Mouse (Mus musculus): ENCODE results near the gene Hint1. TPM values are rescaled to one million over a fixed set of nuclear protein-coding genes. Genes with fewer than 3 reads are reported as not detected.
"Not testable (repeated sequence)": the region's sequence is repeated elsewhere in the genome, so short reads cannot be mapped to it uniquely, and the experiment has no call there.

Hint1 gene
- polyA plus RNA-seq, 1 experiment from 2014 or later = 231 TPM

DNA sequence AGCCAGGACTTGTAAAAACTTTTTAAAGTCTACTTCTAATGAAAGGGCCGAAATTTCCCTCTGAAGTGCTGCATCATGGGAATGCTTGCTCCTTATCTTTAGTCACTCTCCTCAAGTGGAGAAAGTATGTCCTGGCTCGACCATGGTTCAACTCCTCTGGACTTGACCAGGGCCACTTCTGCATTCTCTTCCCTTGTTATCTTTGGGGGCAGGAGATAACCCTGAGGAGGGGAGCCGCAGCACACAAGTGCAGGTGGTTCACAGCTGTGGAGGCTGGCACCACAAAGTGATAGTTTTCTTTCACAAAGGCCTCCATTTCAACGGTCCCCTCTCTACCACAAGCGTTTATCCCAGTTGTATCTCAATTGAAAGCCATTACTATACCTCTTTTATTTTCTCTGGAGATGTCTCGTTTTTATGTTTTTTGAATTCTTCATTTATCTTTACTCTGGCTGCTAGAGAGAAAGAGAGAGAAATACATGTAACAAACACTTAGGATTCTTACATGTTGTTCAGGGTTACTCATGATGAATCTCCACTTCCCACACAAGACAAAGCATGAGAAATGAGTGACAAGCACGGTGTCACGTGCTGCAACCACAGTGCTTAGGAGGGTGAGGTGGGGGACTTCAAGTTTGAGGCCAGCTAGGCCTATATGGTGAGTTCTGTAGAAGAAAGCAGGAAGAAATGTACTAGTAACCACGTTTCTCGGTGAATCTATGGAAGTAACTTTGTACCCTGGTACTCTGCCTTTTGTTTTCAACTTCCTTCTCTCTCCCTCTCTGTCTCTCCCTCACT is 16.0 kb upstream of the Hint1 start:
- WGBS (ENCODE audit: missing documents) = 56% methylated on average over 10 of the region's 10 CpGs
- Histone ChIP-seq H3K36me3 (ENCODE audit: inconsistent target) (no peaks in the 10 kb centered on the region), H3K27ac (no peak overlapping the region), H3K79me2 (ENCODE audit: inconsistent target) (no peaks in the 10 kb centered on the region), H3K4me3 (ENCODE audit: inconsistent target) (no peak overlapping the region)

DNA sequence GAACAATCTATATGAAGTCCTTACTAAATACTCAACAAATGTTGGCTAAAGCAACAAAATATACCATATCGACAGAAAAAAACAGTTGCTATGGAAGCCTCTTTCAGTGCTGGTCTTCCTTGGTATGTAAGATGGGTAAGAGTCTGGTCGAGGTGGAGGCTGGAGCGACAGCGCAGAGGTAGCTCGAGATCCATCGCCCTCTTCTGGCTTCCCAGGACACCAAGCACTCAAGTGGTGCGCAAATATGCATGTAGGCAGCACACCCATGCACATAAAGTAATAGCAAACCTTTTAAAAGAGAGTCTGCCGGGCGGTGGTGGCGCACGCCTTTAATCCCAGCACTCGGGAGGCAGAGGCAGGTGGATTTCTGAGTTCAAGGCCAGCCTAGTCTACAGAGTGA is 14.5 kb upstream of the Hint1 start:
- H3K79me2 ChIP-seq (ENCODE audit: inconsistent target) = no peaks in the 10 kb centered on the region
- no peak overlapping the region for H3K4me3 ChIP-seq (ENCODE audit: inconsistent target)
- H3K36me3 ChIP-seq (ENCODE audit: inconsistent target) = no peaks in the 10 kb centered on the region
- 100% methylated on average over 10 of the region's 12 CpGs for WGBS (ENCODE audit: missing documents)
- no peak overlapping the region for H3K27ac ChIP-seq

DNA sequence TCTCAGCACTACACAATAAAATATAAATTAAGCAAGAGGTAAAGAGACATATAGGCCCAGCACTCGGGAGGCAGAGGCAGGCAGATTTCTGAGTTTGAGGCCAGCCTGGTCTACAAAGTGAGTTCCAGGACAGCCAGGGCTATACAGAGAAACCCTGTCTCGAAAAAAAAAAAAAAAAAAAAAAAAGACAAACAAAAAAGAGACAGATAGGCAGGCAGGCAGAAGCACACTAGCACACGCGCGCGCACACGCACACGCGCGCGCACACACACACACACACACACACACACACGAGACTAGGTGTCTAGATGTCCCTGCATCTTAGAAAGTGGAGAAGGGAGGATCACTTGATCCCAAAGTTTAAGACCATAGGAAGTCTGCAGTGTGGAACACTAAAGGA is 7.3 kb upstream of the Hint1 start:
- not testable (repeated sequence) for H3K79me2 ChIP-seq (ENCODE audit: inconsistent target); H3K27ac ChIP-seq; H3K36me3 ChIP-seq (ENCODE audit: inconsistent target); H3K4me3 ChIP-seq (ENCODE audit: inconsistent target)
- 86% methylated on average over 7 of the region's 12 CpGs for WGBS (ENCODE audit: missing documents)

DNA sequence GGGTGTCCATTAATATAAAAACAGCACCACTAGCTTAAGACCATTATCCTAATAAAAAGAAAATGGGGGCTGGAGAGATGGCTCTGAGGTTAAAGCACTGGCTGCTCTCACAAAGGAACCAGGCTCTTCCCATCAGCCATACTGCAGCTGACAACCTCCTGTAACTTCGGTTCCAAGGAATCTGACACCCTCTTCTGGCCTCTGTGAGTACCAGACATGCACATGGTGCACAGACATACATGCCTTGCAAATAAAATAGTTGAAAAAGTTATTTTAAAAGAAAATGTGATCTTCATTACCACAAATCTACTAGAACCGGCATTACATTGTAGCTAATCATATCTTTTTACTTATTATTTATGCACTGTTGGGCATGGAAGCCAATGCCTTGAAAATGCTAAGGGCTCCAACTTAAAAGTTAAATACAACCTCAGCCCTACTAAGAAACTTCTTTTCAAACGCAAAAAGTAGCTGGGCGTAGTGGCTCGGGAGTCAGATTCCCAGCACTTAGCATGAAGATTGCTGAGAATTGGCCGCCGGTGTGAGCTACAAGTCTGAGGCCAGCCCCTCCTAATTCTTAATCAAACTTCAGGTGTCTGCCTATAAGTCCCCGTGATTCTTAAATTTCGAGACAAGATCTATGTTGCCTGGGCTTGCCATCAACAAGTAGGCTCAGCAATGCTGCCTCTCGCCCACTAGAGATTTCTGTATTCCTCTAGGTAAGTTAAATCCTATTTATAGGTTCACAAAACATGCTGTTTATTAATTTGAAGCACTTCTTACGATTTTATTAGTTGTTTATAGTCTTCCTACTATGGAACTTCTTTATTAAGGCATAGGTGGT is 6.6 kb upstream of the Hint1 start:
- Histone ChIP-seq H3K79me2 (ENCODE audit: inconsistent target) (no peaks in the 10 kb centered on the region), H3K36me3 (ENCODE audit: inconsistent target) (no peaks in the 10 kb centered on the region), H3K27ac (peak overlapping the region; percentile 54; the same call in 1 of the 2 replicates), H3K4me3 (ENCODE audit: inconsistent target) (peak overlapping the region; percentile 68)
- WGBS (ENCODE audit: missing documents) = 18% methylated on average over 11 of the region's 11 CpGs

DNA sequence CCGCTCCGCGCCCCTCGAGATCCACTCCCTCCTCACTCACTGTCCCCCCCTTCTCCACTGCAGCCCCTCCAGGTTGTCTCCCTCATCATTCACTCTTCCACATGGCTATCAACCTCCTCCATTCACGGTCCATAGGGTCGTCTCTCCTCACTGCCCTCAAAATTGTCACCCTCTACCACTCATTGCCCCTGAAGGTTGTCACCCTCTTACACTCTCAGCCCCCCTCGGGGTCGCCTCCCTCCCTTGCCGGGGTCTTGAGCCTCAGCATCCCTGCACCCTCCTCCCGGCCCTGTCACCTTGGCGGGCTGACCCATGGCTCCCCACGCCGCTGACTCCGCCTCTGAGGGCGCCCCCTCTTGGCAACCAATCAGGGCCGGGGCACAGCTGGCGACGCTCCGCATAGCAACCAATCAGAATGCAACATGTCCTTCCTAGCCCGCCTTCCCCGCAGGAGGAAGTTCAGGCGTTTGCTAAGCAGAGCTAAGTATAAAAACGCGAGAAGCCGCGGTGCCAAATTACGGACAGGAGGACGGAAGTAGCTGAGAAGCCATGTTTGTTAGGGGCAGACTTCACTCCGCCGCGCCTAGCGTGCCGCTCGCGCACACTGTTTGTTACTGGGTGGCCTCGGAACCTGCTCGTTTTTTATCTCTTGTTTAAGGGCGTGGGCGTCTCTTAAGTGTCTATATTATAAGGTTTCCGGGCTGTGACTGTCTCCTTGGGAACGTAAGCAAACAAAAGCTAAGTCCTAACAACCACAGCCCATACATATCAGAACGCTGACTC is 5.7 kb upstream of the Hint1 start, which contains the start of gene Lyrm7:
Gene Lyrm7 (minus strand): TSS at position 661 of the 783 bp plus-strand sequence.
- H3K36me3 ChIP-seq (ENCODE audit: inconsistent target) = no peaks in the 10 kb centered on the region
- H3K79me2 ChIP-seq (ENCODE audit: inconsistent target) = no peaks in the 10 kb centered on the region
- H3K27ac ChIP-seq = peak within 1 kb of the TSS; percentile 89
- WGBS (ENCODE audit: missing documents) = under 1% methylated on average over 42 of the region's 42 CpGs
- H3K4me3 ChIP-seq (ENCODE audit: inconsistent target) = peak within 1 kb of the TSS; percentile 68

DNA sequence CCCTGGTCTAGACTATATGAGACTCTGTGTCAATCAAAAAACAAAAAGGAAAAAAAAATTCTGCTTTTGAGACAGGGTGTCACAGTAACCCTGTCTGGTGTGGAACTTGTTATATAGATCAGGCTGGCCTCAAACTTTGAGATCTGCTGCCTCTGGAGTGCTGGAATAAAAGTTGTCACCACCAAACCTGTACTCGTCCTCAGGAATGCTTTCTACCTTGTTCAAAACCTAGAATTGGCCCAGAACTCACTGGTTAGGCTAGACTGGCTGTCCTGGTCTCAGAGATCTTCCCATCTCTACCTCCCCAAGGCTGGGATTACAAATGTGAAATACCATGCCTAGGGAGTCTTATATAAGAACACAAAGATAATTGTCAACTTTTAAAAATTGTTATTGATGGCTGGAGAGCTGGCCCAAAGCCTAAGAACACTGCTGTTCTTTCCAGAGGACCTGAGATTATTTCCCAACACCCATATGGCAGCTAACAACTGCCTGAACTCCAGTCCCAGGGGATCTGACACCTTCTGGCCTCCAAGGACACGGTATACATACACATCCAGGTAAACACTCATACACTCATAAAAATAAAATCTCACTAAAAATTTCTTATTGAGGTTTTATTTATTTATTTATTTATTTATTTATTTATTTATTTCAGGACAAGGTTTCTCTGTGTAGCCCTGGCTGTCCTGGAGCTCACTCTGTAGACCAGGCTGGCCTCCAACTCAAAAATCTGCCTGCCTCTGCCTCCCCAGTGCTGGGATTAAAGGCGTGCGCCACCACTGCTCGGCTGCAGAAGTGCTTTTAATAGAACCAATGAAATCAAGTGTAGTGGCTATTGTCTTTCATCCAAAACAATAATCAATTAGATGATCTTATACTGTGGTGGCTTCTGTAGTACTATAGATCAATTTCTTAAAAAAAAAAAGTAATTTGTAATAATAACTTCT is 4.4 kb upstream of the Hint1 start:
- peak overlapping the region; percentile 89 for H3K27ac ChIP-seq
- H3K4me3 ChIP-seq (ENCODE audit: inconsistent target) = no peak overlapping the region
- H3K36me3 ChIP-seq (ENCODE audit: inconsistent target) = no peaks in the 10 kb centered on the region
- peaks cover under 1% of the 10 kb centered on the region; the same call in 1 of the 2 replicates for H3K79me2 ChIP-seq (ENCODE audit: inconsistent target)
- WGBS (ENCODE audit: missing documents) = 97% methylated on average over 5 of the region's 5 CpGs

DNA sequence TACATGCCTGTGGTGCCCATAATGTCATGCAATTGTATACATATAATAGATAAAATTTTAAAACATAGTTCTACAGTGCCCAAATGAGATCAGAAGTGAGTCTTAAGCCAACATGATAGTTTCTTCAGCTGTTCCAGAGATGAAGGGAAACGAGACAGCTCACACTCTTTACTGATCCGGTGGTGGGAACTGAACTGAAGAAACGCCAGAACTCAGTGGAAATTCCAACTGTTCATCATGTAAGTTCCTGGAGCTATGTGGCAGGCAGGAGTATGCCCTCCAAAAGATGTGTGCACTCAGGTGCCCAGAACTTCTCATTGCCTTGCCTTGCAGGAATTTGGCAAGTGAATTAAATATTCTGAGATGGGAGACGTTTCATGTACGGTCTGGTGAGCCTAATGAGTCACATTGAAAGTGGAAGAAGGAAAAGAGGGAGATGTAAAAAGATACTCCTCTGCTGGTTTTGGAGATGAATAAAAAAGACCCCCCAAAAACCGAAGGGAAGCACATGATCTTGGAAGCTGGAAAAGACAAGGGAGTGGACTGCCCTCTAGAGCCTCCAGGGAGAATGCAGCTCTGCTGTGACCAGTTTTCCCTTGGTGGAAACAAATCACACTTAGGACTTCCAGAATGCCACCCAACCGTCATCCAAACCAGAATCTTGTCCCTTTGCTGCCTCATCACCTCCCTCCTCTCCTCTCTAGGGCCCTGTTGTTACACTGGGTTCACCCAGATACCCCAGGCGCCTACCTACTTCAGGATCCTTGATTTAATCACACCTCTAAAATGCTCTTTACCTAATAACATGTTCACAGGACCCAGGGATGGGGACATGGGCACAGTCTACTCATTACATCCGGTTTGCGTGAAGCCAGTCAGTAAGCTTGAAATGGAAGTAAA is 3.3 kb upstream of the Hint1 start:
- H3K79me2 ChIP-seq (ENCODE audit: inconsistent target) = peaks cover 12% of the 10 kb centered on the region
- no peaks in the 10 kb centered on the region for H3K36me3 ChIP-seq (ENCODE audit: inconsistent target)
- no peak overlapping the region for H3K4me3 ChIP-seq (ENCODE audit: inconsistent target)
- 46% methylated on average over 10 of the region's 10 CpGs for WGBS (ENCODE audit: missing documents)
- H3K27ac ChIP-seq = no peak overlapping the region

DNA sequence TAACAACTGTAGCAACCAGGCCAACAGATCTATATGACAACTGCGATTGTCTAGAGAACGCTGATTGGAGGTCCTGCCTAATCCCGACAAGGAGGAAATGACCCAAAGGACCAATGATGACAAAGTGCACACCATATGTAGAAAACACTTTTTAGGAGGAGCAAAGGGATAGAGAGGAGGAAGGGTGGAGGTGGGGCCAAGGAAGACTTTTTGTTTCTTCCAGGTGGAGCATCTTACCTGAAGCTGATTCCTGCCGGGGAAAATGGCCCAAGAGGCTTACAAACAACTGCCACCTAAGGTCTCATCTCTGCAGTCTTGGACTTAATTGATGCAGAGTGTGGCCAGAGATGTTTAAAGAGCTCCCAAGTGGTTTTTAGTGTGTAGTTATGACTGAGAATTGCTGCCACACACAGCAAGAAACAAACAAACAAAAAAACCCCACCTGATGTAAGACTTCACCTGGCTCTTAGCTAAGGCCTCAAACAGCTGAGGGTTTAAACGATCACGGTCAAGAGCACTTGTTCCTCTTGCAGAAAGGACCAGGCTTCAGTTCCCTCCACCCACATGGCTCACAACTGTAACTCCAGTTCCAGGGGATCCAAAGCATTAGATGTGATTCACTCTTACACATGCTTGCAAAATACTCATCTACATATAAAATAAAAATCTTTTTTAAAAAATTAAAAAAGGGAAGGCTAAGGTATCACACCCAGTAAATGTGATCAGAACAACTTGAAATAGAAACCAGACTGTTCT is 675 bp upstream of the Hint1 start:
- H3K4me3 ChIP-seq (ENCODE audit: inconsistent target) = peak overlapping the region; percentile 30
- 56% methylated on average over 5 of the region's 6 CpGs for WGBS (ENCODE audit: missing documents)
- H3K79me2 ChIP-seq (ENCODE audit: inconsistent target) = peaks cover 37% of the 10 kb centered on the region
- H3K27ac ChIP-seq = peak overlapping the region; percentile 66
- peaks cover 10% of the 10 kb centered on the region for H3K36me3 ChIP-seq (ENCODE audit: inconsistent target)

DNA sequence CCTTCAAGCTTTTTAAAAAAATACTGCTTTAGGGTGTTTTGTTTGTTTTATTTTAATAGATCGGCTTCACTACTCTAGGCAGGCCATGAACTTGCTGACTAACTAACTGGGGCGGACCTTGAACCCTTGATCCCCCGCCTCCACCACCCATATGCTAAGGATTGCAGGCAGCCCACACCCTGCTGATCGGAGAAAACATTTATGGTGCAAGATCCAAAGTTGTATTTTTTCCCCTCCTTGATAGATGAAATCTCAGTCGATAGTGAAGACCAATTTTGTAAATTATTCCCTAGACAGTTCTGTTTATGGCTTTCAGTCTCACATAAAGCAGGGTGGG is 834 bp downstream of the Hint1 start:
- Histone ChIP-seq H3K27ac (peak overlapping the region; percentile 70), H3K4me3 (ENCODE audit: inconsistent target) (peak overlapping the region; percentile 66), H3K36me3 (ENCODE audit: inconsistent target) (peaks cover 25% of the 10 kb centered on the region), H3K79me2 (ENCODE audit: inconsistent target) (peaks cover 37% of the 10 kb centered on the region)
- 0% methylated on average over 5 of the region's 5 CpGs for WGBS (ENCODE audit: missing documents)

DNA sequence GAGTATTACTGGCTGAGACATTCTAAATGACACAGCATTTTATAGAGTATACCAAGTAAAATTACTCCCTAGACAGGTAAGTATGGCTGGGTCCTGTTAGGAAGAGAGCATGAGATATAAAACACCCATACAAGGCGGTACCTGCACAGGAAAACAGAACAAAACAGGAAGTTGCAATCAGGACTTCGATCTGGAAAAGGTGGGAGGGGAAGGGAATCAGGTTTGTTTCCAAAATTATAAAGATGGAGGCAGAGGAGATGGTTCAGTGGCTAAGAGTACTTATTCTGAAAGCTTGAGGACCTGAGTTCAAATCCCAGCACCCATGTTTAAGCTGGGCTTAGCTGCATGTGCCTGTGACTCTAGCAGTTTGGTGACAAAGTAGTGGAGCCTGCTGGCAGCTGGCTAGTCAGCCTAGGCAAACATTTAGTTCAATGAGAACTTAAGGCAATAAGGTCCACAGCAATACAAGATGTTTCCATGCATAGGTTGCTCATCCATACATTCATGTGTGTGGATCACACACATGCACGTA is 1.8 kb downstream of the Hint1 start:
- H3K4me3 ChIP-seq (ENCODE audit: inconsistent target) = peak overlapping the region; percentile 66; the same call in 1 of the 2 replicates
- WGBS (ENCODE audit: missing documents) = 47% methylated on average over 3 of the region's 3 CpGs
- H3K27ac ChIP-seq = 0 out of 2 replicates have a peak overlapping the region, but pooled peaks have one; percentile 70
- H3K79me2 ChIP-seq (ENCODE audit: inconsistent target) = peaks cover 37% of the 10 kb centered on the region
- H3K36me3 ChIP-seq (ENCODE audit: inconsistent target) = peaks cover 28% of the 10 kb centered on the region

DNA sequence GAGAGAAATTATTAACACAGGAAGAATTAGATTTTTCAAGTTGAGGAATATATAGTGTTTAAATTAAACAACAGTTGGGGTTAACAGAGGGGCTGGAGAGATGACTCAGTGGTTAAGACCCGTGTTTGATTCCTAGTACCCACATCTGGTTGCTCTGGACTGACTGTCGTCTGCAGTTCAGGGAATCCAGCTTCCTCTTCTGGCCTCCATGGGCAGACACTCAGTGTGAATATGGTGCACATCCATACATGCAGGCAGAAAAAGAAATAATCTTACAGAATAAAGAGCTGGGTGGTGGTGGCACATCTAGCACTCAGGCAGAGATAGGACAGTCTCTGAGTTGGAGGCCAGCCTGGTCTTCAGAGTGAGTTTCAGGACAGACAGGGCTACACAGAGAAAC is 2.3 kb downstream of the Hint1 start:
- Histone ChIP-seq H3K27ac (no peak overlapping the region), H3K4me3 (ENCODE audit: inconsistent target) (no peak overlapping the region), H3K36me3 (ENCODE audit: inconsistent target) (peaks cover 30% of the 10 kb centered on the region), H3K79me2 (ENCODE audit: inconsistent target) (peaks cover 37% of the 10 kb centered on the region)
- 44% methylated on average over 2 of the region's 2 CpGs for WGBS (ENCODE audit: missing documents)

DNA sequence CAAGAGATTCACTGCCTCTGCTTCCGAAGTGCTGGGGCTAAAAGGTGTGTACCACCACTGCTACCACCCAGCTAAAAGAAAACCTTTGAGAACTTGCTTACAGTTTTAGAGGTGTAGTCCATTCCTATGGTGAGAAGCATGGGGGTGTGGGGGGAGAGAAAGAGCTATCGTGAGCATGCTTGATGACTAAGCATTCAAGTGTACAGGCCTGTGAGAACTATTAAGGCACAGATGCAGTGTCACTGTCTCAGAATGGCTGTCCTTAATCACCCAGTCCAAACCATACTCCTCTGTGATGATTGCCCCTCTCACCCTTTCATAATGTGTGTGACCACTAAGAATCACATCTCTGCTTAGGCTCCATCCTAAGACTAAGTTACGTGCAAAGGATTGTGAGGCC is 3.1 kb downstream of the Hint1 start:
- WGBS (ENCODE audit: missing documents) = 82% methylated on average over 3 of the region's 3 CpGs
- no peak overlapping the region for H3K4me3 ChIP-seq (ENCODE audit: inconsistent target)
- peaks cover 39% of the 10 kb centered on the region for H3K36me3 ChIP-seq (ENCODE audit: inconsistent target)
- no peak overlapping the region for H3K27ac ChIP-seq
- peaks cover 37% of the 10 kb centered on the region for H3K79me2 ChIP-seq (ENCODE audit: inconsistent target)

Data from macrophage (primary cell).